Comparison of ENCODE assay signal across 14 mouse cellular contexts in genomic region chr10:128878811-128879210, GRCm38 (mm10). TPM values are rescaled to one million over a fixed set of nuclear protein-coding genes. Genes with fewer than 3 reads are reported as not detected.
"Had no signal": no experiment of that assay in that cellular context is flagged by ENCODE, and none has a peak within 500 bp of the region (broad histone marks: within the 10 kb centered on the region; RNA-seq: fewer than 3 reads in every experiment).

No protein-coding gene starts in this region.

- H3K27ac ChIP-seq: kidney, postnatal 0 days; layer of hippocampus, adult 2 months; liver, embryonic 13.5 days had no signal

- H3K27me3 ChIP-seq: liver, embryonic 13.5 days had no signal

- DNase-seq: kidney, adult 2 months; kidney, postnatal 25 days; layer of hippocampus, adult 9-11 months; liver, embryonic 13.5 days; lung, adult 2 months; lung, postnatal 14 days; lung, postnatal 4 days; midbrain, embryonic 14.5 days; retina, postnatal 1 day; right cerebral cortex, postnatal 25 days; thymus, postnatal 25 days had no signal

- H3K4me1 ChIP-seq: liver, embryonic 13.5 days had no signal

- H3K4me3 ChIP-seq: layer of hippocampus, adult 2 months; liver, embryonic 13.5 days had no signal

RNA-seq across cellular contexts. Expression of gene Gdf11, which starts 12.7 kb away (rescaled TPM):
- total RNA-seq: megakaryocyte progenitor cell, adult 5-6 weeks had no signal
